Mouse (Mus musculus) CD4-positive, CD25-positive, alpha-beta regulatory T cell (primary cell): ENCODE data around the gene Vgll2. TPM values are rescaled to one million over a fixed set of nuclear protein-coding genes. Genes with fewer than 3 reads are reported as not detected.

Source experiments
- polyA plus RNA-seq: library from polyadenylated mRNA; unstranded; fragments of 100-300 nt; shearing (Covaris generic); gene quantifications from one replicate; pipeline ENCODE4 v1.2.1, GENCODE M21; 2017

Vgll2 gene
- not detected for polyA plus RNA-seq

DNA sequence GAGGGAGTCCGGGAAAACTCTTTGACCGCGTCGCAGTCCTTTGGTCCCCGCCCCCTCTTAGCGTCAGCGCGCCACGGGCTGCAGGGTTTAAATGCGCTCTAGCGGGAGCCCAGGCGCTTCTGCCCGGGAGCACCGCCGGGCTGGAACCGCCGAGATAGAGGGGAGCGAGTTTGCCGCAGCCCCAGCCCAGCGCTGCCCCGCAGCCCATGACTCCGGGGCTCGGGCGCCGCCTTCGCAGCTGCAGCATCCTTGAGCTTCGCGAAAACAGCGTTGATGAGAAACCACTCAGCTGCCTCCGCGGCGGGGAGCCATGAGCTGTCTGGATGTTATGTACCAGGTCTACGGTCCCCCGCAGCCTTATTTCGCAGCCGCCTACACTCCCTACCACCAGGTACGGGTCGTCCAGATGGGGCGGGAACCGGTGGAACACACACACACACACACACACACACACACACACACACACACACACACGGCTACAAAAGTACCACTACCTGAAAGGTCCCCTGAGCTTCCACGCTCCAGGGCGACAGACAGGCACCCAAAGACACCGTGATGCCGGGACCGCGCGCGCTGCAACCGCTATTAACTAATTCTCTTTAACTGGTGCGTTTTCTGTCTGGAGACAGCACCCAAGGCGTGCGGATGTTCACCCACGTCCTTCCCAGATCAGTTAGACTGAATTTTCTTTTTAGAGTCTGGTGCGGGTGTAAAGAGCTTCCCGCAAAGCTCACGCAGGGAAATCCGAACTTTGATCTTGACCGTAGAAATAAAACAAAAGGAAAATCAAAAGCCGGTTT lies at the start of gene Vgll2:
Gene Vgll2, plus strand, starts transcription at position 90 of the 800 bp plus-strand sequence.

Other genes starting within 250 kb of the Vgll2 start
- gene Ros1, start 172.7 kb downstream of the Vgll2 start, polyA plus RNA-seq, result not detected
- 0.11 TPM for gene Dcbld1, start 211.1 kb downstream of the Vgll2 start, polyA plus RNA-seq